8 mouse cellular contexts compared by ENCODE assay signal in the genomic region with DNA sequence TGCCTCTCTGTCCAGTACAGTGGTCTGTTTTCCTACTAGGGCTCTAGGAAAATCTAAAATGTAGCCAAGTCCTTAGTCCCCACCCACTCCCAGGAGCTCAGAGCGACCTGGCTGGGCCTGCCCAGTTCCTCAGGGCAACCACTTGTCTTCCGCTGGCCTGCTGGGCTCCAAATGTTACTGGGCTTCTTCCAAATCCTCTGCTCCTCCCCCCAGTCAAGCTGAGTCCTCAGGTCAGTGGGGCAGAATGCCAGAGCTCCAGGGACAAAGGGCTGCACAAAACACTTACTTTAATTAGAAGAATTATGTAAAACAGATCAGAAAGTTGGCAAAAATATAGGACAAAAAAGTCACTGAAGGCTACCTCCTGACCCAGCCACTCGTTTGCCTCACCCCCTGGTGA. TPM values are rescaled to one million over a fixed set of nuclear protein-coding genes. Genes with fewer than 3 reads are reported as not detected.
DNase-seq lines count a peak whose midpoint lies in the region; ATAC-seq and TF ChIP-seq lines count a peak whose summit lies in the region.
"Had no signal": no experiment of that assay in that cellular context is flagged by ENCODE, and none has a peak within 500 bp of the region (broad histone marks: within the 10 kb centered on the region; RNA-seq: fewer than 3 reads in every experiment).

No protein-coding gene starts in this region.

- H3K27ac ChIP-seq in cerebellum, adult 2 months (ENCODE audit: insufficient read depth, low read length): peak overlapping the region; percentile 41

- H3K36me3 ChIP-seq in myocyte (ENCODE audit: control insufficient read depth, insufficient read depth): no peaks in the 10 kb centered on the region

- peaks cover 62% of the 10 kb centered on the region for H3K4me1 ChIP-seq in cerebellum, adult 2 months (ENCODE audit: control insufficient read depth, insufficient read depth, low read length)

- H3K4me2 ChIP-seq in myocyte (ENCODE audit: low read depth): peak overlapping the region; percentile 88

- no peaks in the 10 kb centered on the region for H3K27me3 ChIP-seq in cerebellum, adult 2 months (ENCODE audit: control insufficient read depth, insufficient read depth, low read length)
- H3K27me3 ChIP-seq in myocyte (ENCODE audit: control insufficient read depth, insufficient read depth, insufficient read length): no peaks in the 10 kb centered on the region
- H3K27me3 ChIP-seq: megakaryocyte, embryonic 14.5 days had no signal

- no peak for TF ChIP-seq POLR2A in cerebellum, adult 2 months (IDR thresholded peaks at IDR 0.05; ENCODE audit: borderline replicate concordance, insufficient read depth, low read length)
- TF ChIP-seq POLR2A in myocyte (IDR thresholded peaks at IDR 0.05; ENCODE audit: insufficient read length, low read depth): no peak

- no peak overlapping the region for H3ac ChIP-seq in myocyte (ENCODE audit: control insufficient read depth, insufficient read length)

- peak; percentile 87 for DNase-seq in adrenal gland, adult 8-10 months
- DNase-seq in cerebellum, adult 2 months: peak; percentile 95 to 98
- DNase-seq in frontal cortex, adult 2 months (ENCODE audit: extremely low spot score in 1 of 2, low spot score in 1 of 2): peak; percentile 38 to 55
- peak; percentile 80 for DNase-seq in heart, postnatal 4 days
- peak; percentile 34 to 52 for DNase-seq in left cerebral cortex, postnatal 14 days (ENCODE audit: low spot score in 2 of 2)

- WGBS in cerebellum, adult 2 months: 2% methylated on average over 3 of the region's 3 CpGs

- no peak overlapping the region for H3K4me3 ChIP-seq in cerebellum, adult 2 months (replicated peaks; ENCODE audit: insufficient read depth, low read depth, low read length)
- H3K4me3 ChIP-seq in myocyte: no peak overlapping the region
- H3K4me3 ChIP-seq: megakaryocyte, embryonic 14.5 days had no signal

- no peak for TF ChIP-seq CTCF in cerebellum, adult 2 months (IDR thresholded peaks at IDR 0.05; ENCODE audit: borderline replicate concordance, insufficient read depth, low read depth, low read length)

- no peak for ATAC-seq in inflammation-experienced regulatory T-cells, adult 6 months

- intact Hi-C loops in left cerebral cortex, postnatal 14 days (cut with DNase I): no loop called here

- peaks cover 58% of the 10 kb centered on the region for H3K79me2 ChIP-seq in myocyte (ENCODE audit: control insufficient read depth, insufficient read depth)

TF ChIP-seq in myocyte, 11 proteins besides CTCF, POLR2A, EP300 and RAD21:
- TF ChIP-seq MYOG (IDR thresholded peaks at IDR 0.05; ENCODE audit: control insufficient read depth in 1 of 3, insufficient read depth in 1 of 3, insufficient read length in 2 of 3, low read depth in 2 of 3) (peak in 1 of 3 experiments; percentile 33), E2F4 (IDR thresholded peaks at IDR 0.05; ENCODE audit: insufficient read depth) (no peak), CEBPB (IDR thresholded peaks at IDR 0.05; ENCODE audit: insufficient read depth, poor library complexity, severe bottlenecking) (no peak), SRF (IDR thresholded peaks at IDR 0.05; ENCODE audit: control insufficient read depth, insufficient read length, low read depth) (no peak)

RNA-seq across cellular contexts. Expression of a gene that starts 56.1 kb away (rescaled TPM):
- total RNA-seq in adrenal gland, adult 8-10 months (2022): 10 to 100 TPM; 18.8 to 34.0 (median 25.4) TPM
- polyA plus RNA-seq in cerebellum, adult 2 months (2012; rRNA removed): 544 TPM in 2 replicates
- 56.7 and 80.5 TPM in 2 replicates for polyA plus RNA-seq in frontal cortex, adult 2 months (2012; rRNA removed)
- total RNA-seq in heart, postnatal 4 days (2021): 10 to 100 TPM; 17.9 to 19.8 TPM
- 10 to 100 TPM; 53.6 to 82.5 TPM for total RNA-seq in left cerebral cortex, postnatal 14 days (2021)
- polyA plus RNA-seq in myocyte (2012; fragmentation: generic; extraction: Trizol): 89.4 TPM
- polyA plus RNA-seq in inflammation-experienced regulatory T-cells, adult 6 months (2017; shearing (Covaris generic)): 100 to 1,000 TPM in 1 of 3 experiments, 10 to 100 TPM in 2; 55.6 to 103 (median 69.5) TPM

Comparison
In these comparisons a context has a peak if more than half of its experiments do, and no peak if none do; other contexts are left out.
1. DNase-seq: peak in every context shown above with its lines; median percentile 96 in cerebellum, adult 2 months; 87 in adrenal gland, adult 8-10 months; 80 in heart, postnatal 4 days; 46 in frontal cortex, adult 2 months; 43 in left cerebral cortex, postnatal 14 days.